Mouse (Mus musculus): Measurements from ENCODE around the gene Pianp. TPM values are rescaled to one million over a fixed set of nuclear protein-coding genes. Genes with fewer than 3 reads are reported as not detected.
A peak's percentile ranks its signal among the peaks of the same experiment; 100 is the strongest.

The Pianp gene
- polyA plus RNA-seq, 1 experiment from 2014 or later = 0.35 TPM

DNA sequence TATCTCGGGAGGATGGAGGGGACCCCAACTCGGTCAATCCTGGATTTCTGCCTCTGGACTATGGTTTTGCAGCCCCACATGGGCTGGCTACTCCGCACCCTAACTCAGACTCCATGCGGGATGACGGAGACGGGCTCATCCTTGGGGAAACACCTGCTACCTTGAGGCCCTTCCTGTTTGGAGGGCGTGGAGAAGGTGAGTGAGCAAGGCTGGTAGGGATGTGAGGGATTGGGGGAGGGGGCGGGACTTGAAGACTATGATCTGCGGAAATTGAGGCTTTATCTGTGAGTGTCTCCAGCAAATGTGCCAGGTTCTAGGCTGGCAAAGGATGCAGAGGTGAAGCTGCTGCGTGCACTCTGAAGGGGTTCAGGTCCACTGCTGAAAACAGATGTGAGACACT lies 3.1 kb downstream of the Pianp start:
- ATAC-seq (no peak), DNase-seq (ENCODE audit: low spot score) (no peak)
- peaks cover 50% of the 10 kb centered on the region for H3K27me3 ChIP-seq (replicated peaks; ENCODE audit: insufficient read depth, low read length)
- no peak overlapping the region for H3K9ac ChIP-seq (replicated peaks; ENCODE audit: low read depth)
- no peaks in the 10 kb centered on the region for H3K36me3 ChIP-seq (ENCODE audit: insufficient read depth, low read length)
- no peak for TF ChIP-seq EP300 (IDR thresholded peaks at IDR 0.05)
- TF ChIP-seq CTCF (IDR thresholded peaks at IDR 0.05) = no peak
- H3K9me3 ChIP-seq (ENCODE audit: low read length) = no peaks in the 10 kb centered on the region
- H3K4me1 ChIP-seq (ENCODE audit: insufficient read depth, low read depth, low read length) = peaks cover 8% of the 10 kb centered on the region
- H3K4me3 ChIP-seq (ENCODE audit: low read depth, low read length) = no peak overlapping the region
- no peak overlapping the region for H3K4me2 ChIP-seq (replicated peaks; ENCODE audit: low read depth, low read length)
- 22% methylated on average over 10 of the region's 10 CpGs for WGBS
- H3K27ac ChIP-seq (ENCODE audit: low read length) = no peak overlapping the region

DNA sequence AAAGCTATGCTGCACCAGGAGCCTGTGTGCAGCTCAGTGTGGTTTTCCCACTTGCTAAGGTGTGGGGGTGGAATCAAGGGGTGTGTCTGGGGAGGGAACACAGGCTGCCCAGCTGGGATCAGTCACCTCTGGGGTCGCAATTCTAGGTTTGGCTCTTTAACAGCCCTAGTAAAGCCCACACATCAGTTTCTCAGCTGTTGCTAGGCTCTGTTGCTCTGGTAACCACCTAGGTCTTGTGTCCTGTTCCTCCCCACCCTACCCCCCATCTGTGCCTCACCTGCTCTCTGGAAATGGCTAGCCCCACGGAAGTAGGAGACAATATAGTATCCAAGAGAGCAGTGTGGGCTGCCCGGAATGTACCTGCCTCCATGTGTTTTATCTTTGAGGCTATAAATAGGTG lies 7.2 kb downstream of the Pianp start:
- no peak overlapping the region for H3K4me2 ChIP-seq (replicated peaks; ENCODE audit: low read depth, low read length)

GRCm38 (mm10) chr6:125005086-125005485 lies 8.6 kb downstream of the Pianp start:
- H3K4me1 ChIP-seq (ENCODE audit: insufficient read depth, low read depth, low read length) = peaks cover 3% of the 10 kb centered on the region; the same call in 1 of the 2 replicates
- ATAC-seq (no peak), DNase-seq (ENCODE audit: low spot score) (no peak)
- no peaks in the 10 kb centered on the region for H3K36me3 ChIP-seq (ENCODE audit: insufficient read depth, low read length)
- no peak overlapping the region for H3K4me2 ChIP-seq (replicated peaks; ENCODE audit: low read depth, low read length)
- TF ChIP-seq EP300 (IDR thresholded peaks at IDR 0.05) (no peak), CTCF (IDR thresholded peaks at IDR 0.05) (no peak)
- H3K4me3 ChIP-seq (ENCODE audit: low read depth, low read length) = no peak overlapping the region
- H3K27me3 ChIP-seq (replicated peaks; ENCODE audit: insufficient read depth, low read length) = no peaks in the 10 kb centered on the region; the same call in 1 of the 2 replicates
- no peak overlapping the region for H3K27ac ChIP-seq (ENCODE audit: low read length)
- H3K9me3 ChIP-seq (ENCODE audit: low read length) = no peaks in the 10 kb centered on the region
- 15% methylated on average over 3 of the region's 3 CpGs for WGBS
- H3K9ac ChIP-seq (replicated peaks; ENCODE audit: low read depth) = no peak overlapping the region

More for the DNA sequence above, 7.2 kb downstream of the Pianp start:
- no peak for TF ChIP-seq CTCF (IDR thresholded peaks at IDR 0.05)
- no peak for TF ChIP-seq EP300 (IDR thresholded peaks at IDR 0.05)
- no peak overlapping the region for H3K4me3 ChIP-seq (ENCODE audit: low read depth, low read length)
- H3K27ac ChIP-seq (ENCODE audit: low read length) = no peak overlapping the region
- no peak overlapping the region for H3K9ac ChIP-seq (replicated peaks; ENCODE audit: low read depth)
- H3K9me3 ChIP-seq (ENCODE audit: low read length) = no peaks in the 10 kb centered on the region
- no peaks in the 10 kb centered on the region for H3K4me1 ChIP-seq (ENCODE audit: insufficient read depth, low read depth, low read length)
- H3K36me3 ChIP-seq (ENCODE audit: insufficient read depth, low read length) = no peaks in the 10 kb centered on the region
- ATAC-seq = no peak
- WGBS = 25% methylated on average over 3 of the region's 3 CpGs
- H3K27me3 ChIP-seq (replicated peaks; ENCODE audit: insufficient read depth, low read length) = peaks cover 10% of the 10 kb centered on the region
- DNase-seq (ENCODE audit: low spot score) = no peak

DNA sequence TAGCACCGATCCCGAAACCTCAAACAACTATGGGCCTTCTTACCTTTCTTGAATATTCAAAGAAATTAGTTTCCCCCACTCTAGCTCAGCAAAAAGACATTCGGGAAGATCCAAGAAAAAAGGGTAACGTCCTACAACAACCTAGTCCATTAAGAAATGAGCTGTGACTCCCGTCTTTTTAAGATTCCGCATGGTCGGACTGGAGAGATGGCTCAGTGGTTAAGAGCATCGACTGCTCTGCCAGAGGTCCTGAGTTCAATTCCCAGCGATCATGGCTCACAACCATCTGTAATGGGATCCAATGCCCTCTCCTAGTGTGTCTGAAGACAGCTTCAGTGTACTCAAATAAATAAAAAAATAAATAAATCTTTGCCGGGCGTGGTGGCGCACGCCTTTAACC lies 11.6 kb downstream of the Pianp start:
- 40% methylated on average over 13 of the region's 13 CpGs for WGBS
- peak overlapping the region; percentile 39; the same call in 1 of the 2 replicates for H3K9ac ChIP-seq (replicated peaks; ENCODE audit: low read depth)
- TF ChIP-seq CTCF (IDR thresholded peaks at IDR 0.05) = no peak
- TF ChIP-seq EP300 (IDR thresholded peaks at IDR 0.05) = no peak
- peaks cover 5% of the 10 kb centered on the region; the same call in 1 of the 2 replicates for H3K4me1 ChIP-seq (ENCODE audit: insufficient read depth, low read depth, low read length)
- peak overlapping the region; percentile 80 for H3K4me3 ChIP-seq (ENCODE audit: low read depth, low read length)
- no peak overlapping the region for H3K27ac ChIP-seq (ENCODE audit: low read length)
- no peak for DNase-seq (ENCODE audit: low spot score)
- no peaks in the 10 kb centered on the region for H3K36me3 ChIP-seq (ENCODE audit: insufficient read depth, low read length)
- ATAC-seq = no peak
- no peaks in the 10 kb centered on the region for H3K27me3 ChIP-seq (replicated peaks; ENCODE audit: insufficient read depth, low read length)
- peak overlapping the region; percentile 77 for H3K4me2 ChIP-seq (replicated peaks; ENCODE audit: low read depth, low read length)
- H3K9me3 ChIP-seq (ENCODE audit: low read length) = no peaks in the 10 kb centered on the region

- TF ChIP-seq CTCF (IDR thresholded peaks at IDR 0.05) (no peak), EP300 (IDR thresholded peaks at IDR 0.05) (no peak)
- Histone ChIP-seq H3K27me3 (replicated peaks; ENCODE audit: insufficient read depth, low read length) (no peaks in the 10 kb centered on the region), H3K36me3 (ENCODE audit: insufficient read depth, low read length) (no peaks in the 10 kb centered on the region), H3K9me3 (ENCODE audit: low read length) (no peaks in the 10 kb centered on the region), H3K4me1 (ENCODE audit: insufficient read depth, low read depth, low read length) (peaks cover 5% of the 10 kb centered on the region; the same call in 1 of the 2 replicates), H3K9ac (replicated peaks; ENCODE audit: low read depth) (peak overlapping the region; percentile 82), H3K4me2 (replicated peaks; ENCODE audit: low read depth, low read length) (peak overlapping the region; percentile 77), H3K4me3 (ENCODE audit: low read depth, low read length) (peak overlapping the region; percentile 80), H3K27ac (ENCODE audit: low read length) (peak overlapping the region; percentile 98)
- DNase-seq (ENCODE audit: low spot score) (peak; percentile 99), ATAC-seq (peak; percentile 98)
- WGBS = 1% methylated on average over 32 of the region's 34 CpGs
Measured at GRCm38 (mm10) chr6:125008586-125009128, 12.2 kb downstream of the Pianp start.

GRCm38 (mm10) chr6:125009129-125009180 lies 12.5 kb downstream of the Pianp start, which contains the start of gene Zfp384:
TSS of gene Zfp384 (plus strand) at chr6:125009145.
- no peaks in the 10 kb centered on the region for H3K27me3 ChIP-seq (replicated peaks; ENCODE audit: insufficient read depth, low read length)
- H3K4me1 ChIP-seq (ENCODE audit: insufficient read depth, low read depth, low read length) = peaks cover 5% of the 10 kb centered on the region; the same call in 1 of the 2 replicates
- WGBS = 0% methylated on average over 3 of the region's 3 CpGs
- H3K27ac ChIP-seq (ENCODE audit: low read length) = peak within 1 kb of the TSS; percentile 98
- TF ChIP-seq CTCF (IDR thresholded peaks at IDR 0.05) (no peak), EP300 (IDR thresholded peaks at IDR 0.05) (no peak)
- DNase-seq (ENCODE audit: low spot score) (no peak), ATAC-seq (no peak)
- peak within 1 kb of the TSS; percentile 77 for H3K4me2 ChIP-seq (replicated peaks; ENCODE audit: low read depth, low read length)
- H3K4me3 ChIP-seq (ENCODE audit: low read depth, low read length) = peak within 1 kb of the TSS; percentile 80
- H3K9ac ChIP-seq (replicated peaks; ENCODE audit: low read depth) = peak within 1 kb of the TSS; percentile 82
- no peaks in the 10 kb centered on the region for H3K9me3 ChIP-seq (ENCODE audit: low read length)
- no peaks in the 10 kb centered on the region for H3K36me3 ChIP-seq (ENCODE audit: insufficient read depth, low read length)

All from lung, postnatal 0 days (tissue).